In genomic region chr5:135834769-135835491, GRCm38 (mm10) we compare ENCODE assay signal across 8 mouse cellular contexts. TPM values are rescaled to one million over a fixed set of nuclear protein-coding genes. Genes with fewer than 3 reads are reported as not detected.
DNase-seq lines count a peak whose midpoint lies in the region; ATAC-seq and TF ChIP-seq lines count a peak whose summit lies in the region.

No protein-coding gene starts in this region.

- intact Hi-C loops in gastrocnemius, postnatal 14 days (cut with DNase I; ENCODE audit: low total_unique reads): no loop called here

- no peaks in the 10 kb centered on the region for H3K27me3 ChIP-seq in kidney, adult 2 months (replicated peaks; ENCODE audit: control insufficient read depth, insufficient read depth, low read length)
- peaks cover 26% of the 10 kb centered on the region for H3K27me3 ChIP-seq in limb, embryonic 12.5 days
- no peaks in the 10 kb centered on the region for H3K27me3 ChIP-seq in midbrain, embryonic 14.5 days (ENCODE audit: control insufficient read depth, insufficient read depth, low read length)

- H3K9me3 ChIP-seq in limb, embryonic 12.5 days: no peaks in the 10 kb centered on the region
- H3K9me3 ChIP-seq in midbrain, embryonic 14.5 days (ENCODE audit: control insufficient read depth, low read length): no peaks in the 10 kb centered on the region

- peak overlapping the region; percentile 93 for H3K4me2 ChIP-seq in limb, embryonic 12.5 days
- H3K4me2 ChIP-seq in midbrain, embryonic 14.5 days (ENCODE audit: low read length): peak overlapping the region; percentile 78

- TF ChIP-seq POLR2A in kidney, adult 2 months (IDR thresholded peaks at IDR 0.05; ENCODE audit: low read depth, low read length): no peak

- ATAC-seq in limb, embryonic 12.5 days (ENCODE audit: insufficient number of reproducible peaks, insufficient read depth, low FRiP score, low TSS enrichment, low read depth): peak; percentile 82
- ATAC-seq in midbrain, embryonic 14.5 days (ENCODE audit: low FRiP score, low TSS enrichment): peak; percentile 84

- H3K27ac ChIP-seq in kidney, adult 2 months (ENCODE audit: insufficient read depth, low read depth, low read length): no peak overlapping the region
- H3K27ac ChIP-seq in limb, embryonic 12.5 days: no peak overlapping the region
- H3K27ac ChIP-seq in midbrain, embryonic 14.5 days (replicated peaks; ENCODE audit: low read depth, low read length): peak overlapping the region; percentile 79

- peak; percentile 62 for DNase-seq in layer of hippocampus, adult 11-12 months (ENCODE audit: low spot score)
- DNase-seq in layer of hippocampus, adult 9-10 months (ENCODE audit: low spot score): no peak
- DNase-seq in embryo, embryonic 10 days (ENCODE audit: low spot score): peak; percentile 95
- peak; percentile 55 for DNase-seq in gastrocnemius, postnatal 14 days
- peak; percentile 54 for DNase-seq in kidney, adult 2 months
- peak; percentile 88 for DNase-seq in midbrain, embryonic 14.5 days
- DNase-seq in spleen, adult 18-20 months: peak; percentile 43 to 59

- H3K36me3 ChIP-seq in kidney, adult 2 months (ENCODE audit: control insufficient read depth, insufficient read depth, low read length): no peaks in the 10 kb centered on the region
- no peaks in the 10 kb centered on the region for H3K36me3 ChIP-seq in limb, embryonic 12.5 days
- H3K36me3 ChIP-seq in midbrain, embryonic 14.5 days (ENCODE audit: control insufficient read depth, insufficient read depth, low read length): peaks cover 9% of the 10 kb centered on the region; the same call in 1 of the 2 replicates

- 2% methylated on average over 47 of the region's 47 CpGs for WGBS in kidney, adult 2 months
- 1% methylated on average over 47 of the region's 47 CpGs for WGBS in limb, embryonic 12.5 days
- under 1% methylated on average over 47 of the region's 47 CpGs for WGBS in midbrain, embryonic 14.5 days

- H3K4me1 ChIP-seq in kidney, adult 2 months (ENCODE audit: control insufficient read depth, insufficient read depth, low read length): no peaks in the 10 kb centered on the region
- H3K4me1 ChIP-seq in limb, embryonic 12.5 days (replicated peaks): peaks cover 16% of the 10 kb centered on the region
- H3K4me1 ChIP-seq in midbrain, embryonic 14.5 days (ENCODE audit: control insufficient read depth, insufficient read depth, low read length): peaks cover 30% of the 10 kb centered on the region

- TF ChIP-seq CTCF in kidney, adult 2 months (conservative IDR thresholded peaks at IDR 0.05; ENCODE audit: insufficient read depth, insufficient read length, low read depth, low read length): no peak

- peak overlapping the region; percentile 2; the same call in 1 of the 2 replicates for H3K4me3 ChIP-seq in kidney, adult 2 months (ENCODE audit: insufficient read depth, low read depth, low read length)
- peak overlapping the region; percentile 46 for H3K4me3 ChIP-seq in limb, embryonic 12.5 days (replicated peaks)
- H3K4me3 ChIP-seq in midbrain, embryonic 14.5 days (replicated peaks; ENCODE audit: low read depth, low read length): peak overlapping the region; percentile 42

- H3K9ac ChIP-seq in limb, embryonic 12.5 days (replicated peaks): peak overlapping the region; percentile 40; the same call in 1 of the 2 replicates
- H3K9ac ChIP-seq in midbrain, embryonic 14.5 days (replicated peaks; ENCODE audit: low read length): peak overlapping the region; percentile 59

RNA-seq across cellular contexts. Expression of gene Srrm3, which starts 28.2 kb away (rescaled TPM):
- total RNA-seq in gastrocnemius, postnatal 14 days (2021): not detected
- polyA plus RNA-seq in kidney, adult 2 months (2012; rRNA removed): 0.03 and 0.16 TPM in 2 replicates
- 0.13 and 0.43 TPM in 2 replicates for polyA plus RNA-seq in limb, embryonic 12.5 days (2016; fragmentation: Nextera tagmentation; extraction: Ambion mirVana)
- 59.8 and 66.2 TPM in 2 replicates for polyA plus RNA-seq in midbrain, embryonic 14.5 days (2014; fragmentation: Nextera tagmentation; extraction: Ambion mirVana)

RNA-seq across cellular contexts. Expression of gene Hspb1, which starts 52.8 kb away (rescaled TPM):
- total RNA-seq in gastrocnemius, postnatal 14 days (2021): 100 to 1,000 TPM; 257 to 459 TPM
- polyA plus RNA-seq in kidney, adult 2 months (2012; rRNA removed): 77.2 and 77.8 TPM in 2 replicates
- polyA plus RNA-seq in limb, embryonic 12.5 days (2016; fragmentation: Nextera tagmentation; extraction: Ambion mirVana): 59.6 and 66.8 TPM in 2 replicates
- 5.5 and 6.4 TPM in 2 replicates for polyA plus RNA-seq in midbrain, embryonic 14.5 days (2014; fragmentation: Nextera tagmentation; extraction: Ambion mirVana)

RNA-seq across cellular contexts. Expression of gene Mdh2, which starts 56.6 kb away (rescaled TPM):
- total RNA-seq in gastrocnemius, postnatal 14 days (2021): 1,000 to 10,000 TPM; 1,031 to 1,199 TPM
- 1,141 and 1,152 TPM in 2 replicates for polyA plus RNA-seq in kidney, adult 2 months (2012; rRNA removed)
- polyA plus RNA-seq in limb, embryonic 12.5 days (2016; fragmentation: Nextera tagmentation; extraction: Ambion mirVana): 478 and 499 TPM in 2 replicates
- polyA plus RNA-seq in midbrain, embryonic 14.5 days (2014; fragmentation: Nextera tagmentation; extraction: Ambion mirVana): 573 and 587 TPM in 2 replicates

RNA-seq across cellular contexts. Expression of gene Styxl1, which starts 56.7 kb away (rescaled TPM):
- not detected for total RNA-seq in gastrocnemius, postnatal 14 days (2021)
- polyA plus RNA-seq in kidney, adult 2 months (2012; rRNA removed): 0.38 and 0.67 TPM in 2 replicates
- polyA plus RNA-seq in limb, embryonic 12.5 days (2016; fragmentation: Nextera tagmentation; extraction: Ambion mirVana): 0.17 TPM in 1 of 2 replicates, not detected in the other
- 0.23 and 0.63 TPM in 2 replicates for polyA plus RNA-seq in midbrain, embryonic 14.5 days (2014; fragmentation: Nextera tagmentation; extraction: Ambion mirVana)

Comparison
In these comparisons a context has a peak if more than half of its experiments do, and no peak if none do; other contexts are left out.
1. RNA of gene Srrm3, which starts 28.2 kb away (polyA plus RNA-seq): 59.8 to 66.2 TPM in midbrain, embryonic 14.5 days; 0.13 to 0.43 TPM in limb, embryonic 12.5 days and 0.03 to 0.16 TPM in kidney, adult 2 months; every median in the first group is over 10 times any median in the second.
2. Peak in every context shown above with its lines, with median percentiles within 50 percentile points of each other: H3K4me3 ChIP-seq.